Mouse (Mus musculus): ENCODE measurements around the gene Aco1.

- TF ChIP-seq CTCF (IDR thresholded peaks at IDR 0.05; ENCODE audit: borderline replicate concordance, insufficient read depth, low read length) = no peak
- no peak for TF ChIP-seq POLR2A (IDR thresholded peaks at IDR 0.05; ENCODE audit: low read depth, low read length)
Observed at GRCm38 (mm10) chr4:40180046-40180445, 37.2 kb downstream of the Aco1 start.

All from embryonic fibroblast, embryonic 13.5 days (primary cell).